Mouse (Mus musculus): ENCODE measurements at regions not wholly inside any gene's neighbourhood (a gene's known extent, or its start where the extent isn't known, plus 50 kb on each side); places are given as distances from the start of the nearest gene placed in this dataset.

DNA sequence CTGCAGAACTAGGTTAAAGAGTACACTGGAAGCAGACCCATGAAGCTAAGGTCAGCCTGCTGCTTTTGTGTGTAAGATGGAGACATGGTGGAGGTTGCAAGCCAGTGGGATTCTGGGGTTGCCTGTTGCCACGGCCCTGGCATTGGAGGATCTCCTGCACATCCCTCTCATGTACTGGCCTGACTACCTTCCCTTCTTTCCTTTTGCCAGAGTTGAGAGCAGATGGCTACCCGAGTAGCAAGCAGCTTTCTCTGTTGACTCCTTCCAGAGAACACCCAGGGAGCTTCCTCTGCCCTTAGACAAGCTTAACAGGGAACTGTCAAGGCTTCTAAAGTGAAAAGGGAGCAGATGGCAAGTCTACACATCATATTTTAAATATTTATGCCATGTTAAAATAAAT lies 102.1 kb downstream of the 4930444P10Rik start:
- Histone ChIP-seq H3K4me2 (replicated peaks; ENCODE audit: low read depth, low read length, severe bottlenecking) (no peak overlapping the region), H3K4me3 (replicated peaks; ENCODE audit: low read length) (no peak overlapping the region), H3K4me1 (ENCODE audit: control insufficient read depth, insufficient read depth, low read length) (no peaks in the 10 kb centered on the region), H3K27ac (replicated peaks; ENCODE audit: low read depth, low read length) (no peak overlapping the region), H3K9me3 (ENCODE audit: control insufficient read depth, low read length) (no peaks in the 10 kb centered on the region), H3K27me3 (ENCODE audit: control insufficient read depth, insufficient read depth, low read length) (no peaks in the 10 kb centered on the region), H3K9ac (ENCODE audit: low read depth, low read length, severe bottlenecking) (no peak overlapping the region), H3K36me3 (ENCODE audit: control insufficient read depth, insufficient read depth, low read length) (no peaks in the 10 kb centered on the region)
- 60% methylated on average over 2 of the region's 2 CpGs for WGBS
- no peak for ATAC-seq (ENCODE audit: low FRiP score, low read depth)
- no peak for DNase-seq (ENCODE audit: low spot score)
- no peak for TF ChIP-seq POLR2A (IDR thresholded peaks at IDR 0.05; ENCODE audit: borderline replicate concordance, extremely low read depth, insufficient read depth, insufficient read length)

DNA sequence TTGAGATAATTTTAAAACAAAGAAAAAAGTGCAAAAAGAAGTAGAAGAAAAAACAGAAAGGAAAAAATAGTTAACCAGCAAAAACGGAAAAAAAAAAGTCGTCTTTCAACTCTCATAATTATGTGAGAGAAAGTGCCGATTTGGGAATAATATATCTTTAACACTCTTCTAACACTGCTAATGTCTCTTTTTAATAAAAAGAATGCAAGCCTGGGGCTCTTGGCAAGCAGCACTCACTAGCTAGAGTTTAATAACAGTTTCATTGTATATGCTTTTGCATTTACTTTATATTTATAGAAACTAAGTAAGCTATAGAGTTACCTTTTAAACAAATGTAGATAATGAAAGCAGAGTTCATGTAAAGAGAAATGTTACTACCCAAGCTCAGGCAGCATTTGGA lies 107.5 kb downstream of the 4930444P10Rik start:
- WGBS, result 44% methylated on average over 3 of the region's 3 CpGs
- ATAC-seq (ENCODE audit: low FRiP score, low read depth) (0 out of 2 replicates have a peak, but pooled peaks have one; percentile 53), DNase-seq (ENCODE audit: low spot score) (peak; percentile 85)
- Histone ChIP-seq H3K36me3 (ENCODE audit: control insufficient read depth, insufficient read depth, low read length) (no peaks in the 10 kb centered on the region), H3K9me3 (ENCODE audit: control insufficient read depth, low read length) (no peaks in the 10 kb centered on the region), H3K4me1 (ENCODE audit: control insufficient read depth, insufficient read depth, low read length) (no peaks in the 10 kb centered on the region; the same call in 1 of the 2 replicates), H3K27ac (replicated peaks; ENCODE audit: low read depth, low read length) (no peak overlapping the region), H3K27me3 (ENCODE audit: control insufficient read depth, insufficient read depth, low read length) (no peaks in the 10 kb centered on the region), H3K4me3 (replicated peaks; ENCODE audit: low read length) (no peak overlapping the region), H3K9ac (ENCODE audit: low read depth, low read length, severe bottlenecking) (no peak overlapping the region), H3K4me2 (replicated peaks; ENCODE audit: low read depth, low read length, severe bottlenecking) (no peak overlapping the region)
- TF ChIP-seq POLR2A (IDR thresholded peaks at IDR 0.05; ENCODE audit: borderline replicate concordance, extremely low read depth, insufficient read depth, insufficient read length), result no peak

DNA sequence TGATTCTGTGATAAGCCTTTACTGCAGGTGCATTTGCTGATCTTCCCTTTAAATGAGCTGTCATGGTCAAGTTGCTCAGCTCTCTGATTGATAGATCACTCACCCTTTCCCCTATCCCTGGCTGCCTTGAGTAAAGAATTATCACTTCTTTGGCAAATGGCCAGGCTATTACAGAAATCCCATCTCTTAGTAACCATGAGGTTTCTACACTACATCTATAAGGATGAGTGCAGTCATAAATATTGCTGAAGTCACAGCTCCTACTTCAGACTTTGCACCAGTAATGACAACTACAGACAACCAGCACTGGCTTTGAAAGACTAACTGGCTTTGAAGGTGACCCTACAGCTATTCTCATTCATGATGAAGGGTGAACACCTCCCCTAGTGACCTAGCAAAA lies 113.8 kb downstream of the 4930444P10Rik start:
- H3K4me1 ChIP-seq (ENCODE audit: control insufficient read depth, insufficient read depth, low read length), result no peaks in the 10 kb centered on the region

DNA sequence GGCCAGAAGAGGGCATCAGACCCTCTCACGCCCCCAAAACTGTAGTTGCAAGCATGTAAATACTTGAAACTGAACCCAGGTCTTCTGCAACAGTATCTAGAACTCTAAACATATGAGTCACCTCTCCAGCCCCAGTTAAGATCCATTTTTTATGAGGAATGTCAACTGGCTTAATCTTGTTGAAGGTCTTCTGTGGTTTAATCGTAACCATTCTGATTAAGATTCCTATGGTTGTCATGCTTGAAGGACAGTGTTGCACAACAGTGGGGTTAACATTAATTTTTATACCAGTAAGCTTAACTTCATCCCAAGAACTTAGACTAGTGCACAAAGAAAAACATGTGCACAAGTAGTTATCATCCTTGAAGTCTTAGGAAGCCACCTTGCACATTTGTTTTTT lies 133.5 kb downstream of the 4930444P10Rik start:
- Histone ChIP-seq H3K36me3 (ENCODE audit: control insufficient read depth, insufficient read depth, low read length) (no peaks in the 10 kb centered on the region), H3K4me3 (replicated peaks; ENCODE audit: low read length) (no peak overlapping the region), H3K9ac (ENCODE audit: low read depth, low read length, severe bottlenecking) (no peak overlapping the region), H3K4me1 (ENCODE audit: control insufficient read depth, insufficient read depth, low read length) (no peaks in the 10 kb centered on the region), H3K9me3 (ENCODE audit: control insufficient read depth, low read length) (no peaks in the 10 kb centered on the region), H3K4me2 (replicated peaks; ENCODE audit: low read depth, low read length, severe bottlenecking) (no peak overlapping the region), H3K27me3 (ENCODE audit: control insufficient read depth, insufficient read depth, low read length) (no peaks in the 10 kb centered on the region), H3K27ac (replicated peaks; ENCODE audit: low read depth, low read length) (no peak overlapping the region)
- no peak for DNase-seq (ENCODE audit: low spot score)
- no peak for TF ChIP-seq POLR2A (IDR thresholded peaks at IDR 0.05; ENCODE audit: borderline replicate concordance, extremely low read depth, insufficient read depth, insufficient read length)
- 79% methylated on average over 2 of the region's 2 CpGs for WGBS
- no peak for ATAC-seq (ENCODE audit: low FRiP score, low read depth)

More for the DNA sequence above, 113.8 kb downstream of the 4930444P10Rik start:
- ATAC-seq (ENCODE audit: low FRiP score, low read depth) (no peak), DNase-seq (ENCODE audit: low spot score) (no peak)
- Histone ChIP-seq H3K36me3 (ENCODE audit: control insufficient read depth, insufficient read depth, low read length) (no peaks in the 10 kb centered on the region), H3K4me3 (replicated peaks; ENCODE audit: low read length) (no peak overlapping the region), H3K4me2 (replicated peaks; ENCODE audit: low read depth, low read length, severe bottlenecking) (no peak overlapping the region), H3K27me3 (ENCODE audit: control insufficient read depth, insufficient read depth, low read length) (no peaks in the 10 kb centered on the region), H3K9me3 (ENCODE audit: control insufficient read depth, low read length) (no peaks in the 10 kb centered on the region), H3K9ac (ENCODE audit: low read depth, low read length, severe bottlenecking) (no peak overlapping the region), H3K27ac (replicated peaks; ENCODE audit: low read depth, low read length) (no peak overlapping the region)
- TF ChIP-seq POLR2A (IDR thresholded peaks at IDR 0.05; ENCODE audit: borderline replicate concordance, extremely low read depth, insufficient read depth, insufficient read length), result no peak

DNA sequence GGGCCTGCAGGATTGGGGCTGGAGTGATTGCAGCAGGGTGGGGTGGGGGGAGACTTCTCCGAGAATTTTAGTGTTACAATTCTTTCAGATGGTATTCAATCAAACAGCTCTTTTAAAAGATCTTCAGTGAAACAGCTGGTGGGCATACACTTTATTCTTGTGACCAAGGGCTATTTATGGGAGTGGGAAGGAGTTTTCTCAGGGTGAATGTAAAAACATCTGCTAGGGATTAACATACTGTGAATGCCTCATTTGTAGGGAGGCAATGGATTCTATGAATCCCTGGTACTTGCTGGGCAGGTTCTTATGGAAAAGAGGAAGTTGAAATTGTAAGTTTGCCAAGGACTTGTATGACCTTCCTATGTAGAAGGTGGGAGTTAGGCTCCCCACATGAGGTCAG lies 134.5 kb downstream of the 4930444P10Rik start:
- no peaks in the 10 kb centered on the region for H3K27me3 ChIP-seq (ENCODE audit: control insufficient read depth, insufficient read depth, low read length)
- no peaks in the 10 kb centered on the region for H3K36me3 ChIP-seq (ENCODE audit: control insufficient read depth, insufficient read depth, low read length)
- ATAC-seq (ENCODE audit: low FRiP score, low read depth) (0 out of 2 replicates have a peak, but pooled peaks have one; percentile 34), DNase-seq (ENCODE audit: low spot score) (peak; percentile 39)
- H3K4me2 ChIP-seq (replicated peaks; ENCODE audit: low read depth, low read length, severe bottlenecking), result no peak overlapping the region
- no peaks in the 10 kb centered on the region for H3K9me3 ChIP-seq (ENCODE audit: control insufficient read depth, low read length)
- H3K4me1 ChIP-seq (ENCODE audit: control insufficient read depth, insufficient read depth, low read length), result no peaks in the 10 kb centered on the region
- H3K4me3 ChIP-seq (replicated peaks; ENCODE audit: low read length), result no peak overlapping the region
- no peak overlapping the region for H3K27ac ChIP-seq (replicated peaks; ENCODE audit: low read depth, low read length)
- 40% methylated on average over 1 of the region's 1 CpGs for WGBS
- TF ChIP-seq POLR2A (IDR thresholded peaks at IDR 0.05; ENCODE audit: borderline replicate concordance, extremely low read depth, insufficient read depth, insufficient read length), result no peak
- no peak overlapping the region for H3K9ac ChIP-seq (ENCODE audit: low read depth, low read length, severe bottlenecking)

DNA sequence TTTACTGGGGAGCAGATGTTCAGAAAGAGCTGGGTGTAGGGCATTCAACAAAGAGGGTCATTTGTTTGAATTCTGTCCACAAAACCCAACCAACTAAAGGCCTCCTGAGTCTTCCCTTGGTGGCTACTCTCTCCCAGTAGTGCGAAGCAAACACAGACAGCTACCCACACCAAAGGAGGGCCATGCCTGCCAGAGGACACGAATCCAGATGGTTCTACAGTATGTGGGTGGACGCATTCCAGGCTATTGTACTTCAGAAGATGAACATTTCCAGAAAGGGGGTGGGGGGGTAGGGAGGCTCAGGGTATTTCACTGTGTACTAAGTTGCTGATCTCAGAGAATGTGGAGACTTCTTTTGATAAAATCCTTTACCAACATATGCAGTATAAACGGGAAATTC lies 149.5 kb downstream of the 4930444P10Rik start:
- no peak overlapping the region for H3K9ac ChIP-seq (ENCODE audit: low read depth, low read length, severe bottlenecking)
- DNase-seq (ENCODE audit: low spot score), result no peak
- H3K27ac ChIP-seq (replicated peaks; ENCODE audit: low read depth, low read length), result no peak overlapping the region
- no peak overlapping the region for H3K4me3 ChIP-seq (replicated peaks; ENCODE audit: low read length)
- TF ChIP-seq POLR2A (IDR thresholded peaks at IDR 0.05; ENCODE audit: borderline replicate concordance, extremely low read depth, insufficient read depth, insufficient read length), result no peak
- H3K4me1 ChIP-seq (ENCODE audit: control insufficient read depth, insufficient read depth, low read length), result no peaks in the 10 kb centered on the region
- 67% methylated on average over 4 of the region's 4 CpGs for WGBS
- no peaks in the 10 kb centered on the region for H3K9me3 ChIP-seq (ENCODE audit: control insufficient read depth, low read length)
- no peak overlapping the region for H3K4me2 ChIP-seq (replicated peaks; ENCODE audit: low read depth, low read length, severe bottlenecking)
- ATAC-seq (ENCODE audit: low FRiP score, low read depth), result no peak
- H3K27me3 ChIP-seq (ENCODE audit: control insufficient read depth, insufficient read depth, low read length), result no peaks in the 10 kb centered on the region
- no peaks in the 10 kb centered on the region for H3K36me3 ChIP-seq (ENCODE audit: control insufficient read depth, insufficient read depth, low read length)

All from limb, embryonic 14.5 days (tissue).